Mouse (Mus musculus) spleen, postnatal 14 days (tissue): Measurements from ENCODE around the gene Lima1.

Source experiments
- DNase-seq, 2 experiments: peaks; one replicate each; pipeline ENCODE4 v3.0.0; 2021 to 2022; ENCODE audit warnings: low spot score in 2 of 2

The Lima1 gene

GRCm38 (mm10) chr15:99866450-99867221 is 8.6 kb downstream of the Lima1 start:
- DNase-seq = no peak

- no peak for DNase-seq
These were observed 9.3 kb downstream of the Lima1 start for GRCm38 (mm10) chr15:99865942-99866341.

GRCm38 (mm10) chr15:99865494-99865941 is 9.7 kb downstream of the Lima1 start:
- DNase-seq = no peak

- no peak for DNase-seq
These were observed 10.2 kb downstream of the Lima1 start for GRCm38 (mm10) chr15:99865046-99865445.

GRCm38 (mm10) chr15:99863786-99864185 is 11.5 kb downstream of the Lima1 start:
- DNase-seq = no peak

GRCm38 (mm10) chr15:99863358-99863757 is 11.9 kb downstream of the Lima1 start:
- DNase-seq = no peak

GRCm38 (mm10) chr15:99862473-99862872 is 12.8 kb downstream of the Lima1 start:
- DNase-seq = no peak

GRCm38 (mm10) chr15:99861955-99862354 is 13.3 kb downstream of the Lima1 start:
- DNase-seq = no peak

- DNase-seq = no peak
These were observed 13.7 kb downstream of the Lima1 start for GRCm38 (mm10) chr15:99861536-99861935.

GRCm38 (mm10) chr15:99859644-99860392 is 15.4 kb downstream of the Lima1 start:
- no peak for DNase-seq

GRCm38 (mm10) chr15:99857479-99857878 is 17.8 kb downstream of the Lima1 start:
- DNase-seq = no peak

- no peak for DNase-seq
These were observed 20.1 kb downstream of the Lima1 start for GRCm38 (mm10) chr15:99855119-99855518.

GRCm38 (mm10) chr15:99852606-99853237 is 22.5 kb downstream of the Lima1 start:
- no peak for DNase-seq

GRCm38 (mm10) chr15:99850265-99850664 is 25.0 kb downstream of the Lima1 start:
- no peak for DNase-seq

- no peak for DNase-seq
These were observed 27.3 kb downstream of the Lima1 start for GRCm38 (mm10) chr15:99847937-99848336.

GRCm38 (mm10) chr15:99847207-99847881 is 27.9 kb downstream of the Lima1 start:
- DNase-seq = no peak

GRCm38 (mm10) chr15:99846633-99847032 is 28.6 kb downstream of the Lima1 start:
- no peak for DNase-seq

GRCm38 (mm10) chr15:99843856-99844255 is 31.4 kb downstream of the Lima1 start:
- no peak for DNase-seq

- DNase-seq = no peak
These were observed 35.3 kb downstream of the Lima1 start for GRCm38 (mm10) chr15:99839910-99840309.

GRCm38 (mm10) chr15:99839165-99839840 is 36.0 kb downstream of the Lima1 start:
- no peak for DNase-seq

GRCm38 (mm10) chr15:99837561-99837960 is 37.7 kb downstream of the Lima1 start:
- no peak for DNase-seq
